Mouse (Mus musculus) sigmoid colon, adult 10 weeks (tissue): ENCODE results near the gene Pdyn. TPM values are rescaled to one million over a fixed set of nuclear protein-coding genes. Genes with fewer than 3 reads are reported as not detected.

Experiments
- polyA plus RNA-seq: library from polyadenylated mRNA; stranded (reverse); fragments of 350-450 nt; fragmentation: Illumina TruSeq; extraction: RNeasy Lipid Tissue Mini Kit (QIAGEN cat#74804); gene quantifications from one replicate; pipeline ENCODE4 v1.2.3, GENCODE M21; 2014; ENCODE audit warnings: low read depth, low replicate concordance

Gene Pdyn
- polyA plus RNA-seq: 0.47 TPM

GRCm38 (mm10) chr2:129699484-129700158 lies at the start of gene Pdyn:
Pdyn (minus strand) TSS chr2:129699844.

Other genes with a start within 250 kb of the Pdyn start
- gene F830045P16Rik, start 163.2 kb downstream of the Pdyn start, polyA plus RNA-seq: not detected
- 13.4 TPM for gene Sirpa, start 107.0 kb downstream of the Pdyn start, polyA plus RNA-seq
- 16.2 TPM for gene Stk35, start 100.7 kb upstream of the Pdyn start, polyA plus RNA-seq